Mouse (Mus musculus) layer of hippocampus, postnatal 36 days (tissue): ENCODE data around the gene Utp3. TPM values are rescaled to one million over a fixed set of nuclear protein-coding genes. Genes with fewer than 3 reads are reported as not detected.

ENCODE experiments used
- total RNA-seq, 2 experiments: library from RNA; stranded (reverse); gene quantifications; 2 replicates each; pipeline ENCODE4 v1.2.3; 2021

The Utp3 gene
- total RNA-seq, 2 experiments from 2014 or later = 27.5 to 28.0 TPM

Other genes with a start within 250 kb of the Utp3 start
- not detected for gene Prol1, start 237.2 kb upstream of the Utp3 start, total RNA-seq
- not detected for gene Amtn, start 178.4 kb upstream of the Utp3 start, total RNA-seq
- gene Ambn, start 98.5 kb upstream of the Utp3 start, total RNA-seq = not detected
- gene Enam, start 66.5 kb upstream of the Utp3 start, total RNA-seq = not detected
- under 1 TPM; 0.20 to 0.22 TPM for gene Jchain, start 26.6 kb upstream of the Utp3 start, total RNA-seq
- gene Rufy3, start 10.6 kb downstream of the Utp3 start, total RNA-seq = 100 to 1,000 TPM; 174 to 178 TPM
- 10 to 100 TPM; 85.3 to 97.2 TPM for gene Grsf1, start 121.7 kb downstream of the Utp3 start, total RNA-seq
- 10 to 100 TPM; 31.6 to 32.9 TPM for gene Mob1b, start 166.4 kb downstream of the Utp3 start, total RNA-seq
- 10 to 100 TPM; 14.6 to 14.8 TPM for gene Dck, start 210.5 kb downstream of the Utp3 start, total RNA-seq